Mouse (Mus musculus) spleen, postnatal 4 days (tissue): ENCODE results near the gene Olfr1293-ps.

Experiments
- DNase-seq, 2 experiments: peaks; one replicate each; pipeline ENCODE4 v3.0.0; 2022; ENCODE audit warnings: low spot score in 2 of 2

Gene Olfr1293-ps

GRCm38 (mm10) chr2:111524903-111525302, at the start of gene Olfr1293-ps:
Olfr1293-ps (plus strand) TSS chr2:111525203.
- DNase-seq = no peak

- no peak for DNase-seq
Observed at GRCm38 (mm10) chr2:111480519-111480918, 44.5 kb upstream of the Olfr1293-ps start, which contains the start of gene Olfr1289. Olfr1289 (plus strand) TSS chr2:111480819.

- DNase-seq = no peak
Observed at GRCm38 (mm10) chr2:111493729-111494128, 31.3 kb upstream of the Olfr1293-ps start, which contains the start of gene Olfr1290. Olfr1290 (minus strand) TSS chr2:111493829.

- DNase-seq = no peak
Observed at GRCm38 (mm10) chr2:111496880-111497279, 28.1 kb upstream of the Olfr1293-ps start, which contains the start of gene Olfr1291-ps1. Olfr1291-ps1 (plus strand) TSS chr2:111497180.

- DNase-seq = peak in 1 of 2 experiments; percentile 53
Observed at GRCm38 (mm10) chr2:111517451-111517850, 7.6 kb upstream of the Olfr1293-ps start.

- DNase-seq = no peak
Observed at GRCm38 (mm10) chr2:111540191-111540590, 15.2 kb downstream of the Olfr1293-ps start, which contains the start of gene Olfr1294. Olfr1294 (minus strand) TSS chr2:111540291.

GRCm38 (mm10) chr2:111569581-111569980, 44.6 kb downstream of the Olfr1293-ps start, which contains the start of gene Olfr1295:
Olfr1295 (minus strand) TSS chr2:111569681.
- no peak for DNase-seq
